Mouse (Mus musculus) ES-Bruce4 (cell line): Measurements from ENCODE around the gene Nectin4.

Experiments used
- CTCF ChIP-seq: IDR thresholded peaks from one replicate; pipeline ENCODE4 v1.8.1; 2011; ENCODE audit warnings: low read depth, low read length
- EP300 ChIP-seq: IDR thresholded peaks from 2 replicates; pipeline ENCODE4 v1.6.1; 2011; ENCODE audit warnings: low read depth, low read length; ENCODE audit not compliant: insufficient read depth

GRCm38 (mm10) chr1:171344715-171345114 lies 25.2 kb upstream of the Nectin4 start:
- TF ChIP-seq CTCF, result no peak
- TF ChIP-seq EP300, result no peak
